Mouse (Mus musculus) adrenal gland, adult 18-20 months (tissue): ENCODE results near the gene Cyp3a57. TPM values are rescaled to one million over a fixed set of nuclear protein-coding genes. Genes with fewer than 3 reads are reported as not detected.
"Not testable (repeated sequence)": the region's sequence is repeated elsewhere in the genome, so short reads cannot be mapped to it uniquely, and the experiment has no call there.

ENCODE experiments used
- DNase-seq, 2 experiments: peaks; one replicate each; pipeline ENCODE4 v3.0.0; 2021 to 2022; ENCODE audit warnings: low spot score in 2 of 2
- long read RNA-seq, 2 experiments: library from polyadenylated mRNA; stranded (forward); transcript quantifications; one replicate each; pipeline ENCODE4 v2.0.0; 2021
- total RNA-seq, 2 experiments: library from RNA; stranded (reverse); gene quantifications; 1 replicate in 1 of 2; 2 replicates in 1 of 2; pipeline ENCODE4 v1.2.3; 2021

Gene Cyp3a57
- not detected for total RNA-seq
- long read RNA-seq, experiment 1: 0 reads
- long read RNA-seq, experiment 2: 0 reads

DNA sequence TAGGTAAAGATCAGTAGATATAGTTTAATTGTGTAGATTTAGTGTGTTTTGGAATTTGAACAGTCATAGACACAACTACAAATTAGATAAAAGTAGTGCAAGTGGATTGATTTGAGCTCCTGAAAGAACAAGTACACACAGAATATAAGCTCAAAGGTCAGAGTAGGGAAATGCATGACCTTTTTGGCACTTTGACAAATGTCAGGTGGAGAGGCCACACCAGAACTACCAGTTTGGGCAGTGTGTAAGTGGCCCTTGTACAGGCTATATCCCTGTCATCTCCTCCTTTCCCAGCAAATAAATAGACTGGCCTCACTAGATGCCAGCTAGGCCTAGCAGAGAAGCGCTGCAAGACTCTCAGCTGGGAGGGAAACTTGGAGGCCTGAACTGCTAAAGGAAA is at the start of gene Cyp3a57:
Cyp3a57 (plus strand) TSS at position 339 of the 400 bp plus-strand sequence.
- no peak for DNase-seq

DNA sequence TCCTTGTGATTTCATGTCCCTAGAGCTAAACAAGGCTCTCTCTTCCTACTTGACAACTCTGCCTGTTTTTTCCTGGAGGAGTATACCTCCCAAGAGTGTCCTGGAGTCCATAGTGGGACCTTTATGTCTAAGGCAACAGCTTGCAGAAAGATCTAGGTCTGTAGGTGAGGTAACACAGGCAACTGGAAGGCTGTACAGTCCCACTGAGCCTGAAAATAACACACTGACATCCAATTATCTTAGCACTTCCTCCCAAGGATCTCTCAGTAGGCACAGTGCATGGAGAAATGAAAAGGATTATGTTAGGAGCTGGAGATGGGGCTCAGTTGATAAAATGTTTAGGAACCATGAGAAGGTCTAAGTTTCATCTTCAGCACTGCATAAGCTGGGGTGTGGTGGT is 44.6 kb upstream of the Cyp3a57 start:
- DNase-seq: no peak

DNA sequence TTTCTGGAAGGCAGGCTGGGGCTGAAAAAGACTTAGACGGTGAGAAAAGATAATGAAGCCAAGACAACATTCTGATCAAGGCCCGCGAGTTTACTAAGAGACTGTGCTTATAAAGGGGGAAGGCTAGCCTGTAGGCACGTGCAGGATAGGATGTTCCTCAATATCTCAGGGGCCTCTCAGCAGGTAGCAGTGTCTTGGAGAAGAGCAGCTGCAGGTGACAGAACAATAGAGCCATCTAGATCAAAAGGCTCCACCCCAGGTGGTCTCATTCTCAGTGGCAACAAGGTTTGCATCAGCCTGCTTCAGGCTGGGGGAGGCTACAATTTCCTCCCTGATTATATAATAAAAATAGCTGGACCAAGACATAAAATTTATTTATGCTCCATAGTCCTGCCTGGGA is 43.3 kb upstream of the Cyp3a57 start:
- not testable (repeated sequence) for DNase-seq

DNA sequence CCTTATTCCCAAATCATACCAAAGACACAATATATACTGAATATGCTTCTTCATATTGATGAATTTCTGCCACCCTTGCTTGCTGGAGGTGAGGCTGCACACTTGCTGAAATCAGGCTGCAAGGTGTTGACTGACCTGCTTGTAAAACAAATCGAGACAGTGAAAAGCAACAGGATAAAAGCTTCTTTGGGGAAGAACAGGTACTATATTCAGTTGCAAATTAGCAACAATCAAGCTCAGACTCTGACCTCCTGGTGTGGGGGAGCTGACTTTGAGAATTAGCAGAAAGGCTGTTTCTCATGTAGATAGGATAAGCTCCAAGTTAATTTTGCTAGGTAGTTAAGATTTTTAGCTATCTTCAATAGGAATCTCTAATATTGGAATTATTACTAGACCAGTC is 42.7 kb upstream of the Cyp3a57 start:
- no peak for DNase-seq

DNA sequence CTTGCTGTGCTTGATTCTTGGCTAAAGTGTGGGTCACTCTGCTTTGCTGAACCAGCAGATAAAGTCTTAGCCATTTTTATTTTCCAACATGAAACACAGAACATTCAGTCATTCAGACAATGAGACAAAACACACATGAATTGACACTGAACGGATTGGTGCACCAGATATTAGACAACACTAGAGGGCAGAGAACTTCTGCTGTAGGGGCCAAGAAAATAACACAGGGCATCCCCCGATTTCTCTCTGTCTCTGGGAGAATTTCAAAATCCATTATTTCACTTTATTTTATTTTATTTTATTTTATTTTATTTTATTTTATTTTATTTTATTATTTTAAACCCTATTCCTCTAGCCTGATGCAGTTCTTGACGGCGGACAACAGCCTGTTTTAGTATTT is 38.1 kb upstream of the Cyp3a57 start:
- DNase-seq: not testable (repeated sequence)

DNA sequence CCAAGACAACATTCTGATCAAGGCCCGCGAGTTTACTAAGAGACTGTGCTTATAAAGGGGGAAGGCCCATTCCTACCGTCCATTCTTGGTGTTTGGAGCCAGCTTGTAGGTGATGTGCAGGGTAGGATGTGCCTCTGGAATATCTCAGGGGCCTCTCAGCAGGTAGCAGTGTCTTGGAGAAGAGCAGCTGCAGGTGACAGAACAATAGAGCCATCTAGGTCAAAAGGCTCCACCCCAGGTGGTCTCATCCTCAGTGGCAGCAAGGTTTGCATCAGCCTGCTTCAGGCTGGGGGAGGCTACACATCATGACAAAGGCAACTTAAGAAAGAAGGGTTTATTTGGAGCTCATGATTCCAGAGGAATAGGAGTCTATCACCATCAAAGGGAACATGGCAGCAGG is 37.3 kb upstream of the Cyp3a57 start:
- not testable (repeated sequence) for DNase-seq

DNA sequence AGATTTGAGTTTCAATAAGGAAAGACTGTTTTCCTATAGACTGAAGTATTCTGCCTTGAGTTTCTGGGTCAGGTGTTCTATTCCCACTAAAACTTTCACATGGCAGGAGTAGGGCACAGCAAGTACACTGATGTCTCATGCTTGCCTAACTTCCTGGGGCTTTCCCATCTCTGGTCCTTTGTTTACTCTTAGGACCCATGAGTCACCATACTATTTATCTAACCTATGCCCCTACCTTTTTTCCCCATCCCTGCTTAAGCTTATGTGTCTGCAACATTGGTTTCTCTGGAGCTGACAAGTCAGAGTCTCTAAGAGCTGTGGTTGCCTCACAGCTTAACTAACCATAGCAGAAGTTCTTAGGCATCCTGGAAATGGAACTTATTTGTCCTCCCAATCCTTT is 31.2 kb upstream of the Cyp3a57 start:
- no peak for DNase-seq

DNA sequence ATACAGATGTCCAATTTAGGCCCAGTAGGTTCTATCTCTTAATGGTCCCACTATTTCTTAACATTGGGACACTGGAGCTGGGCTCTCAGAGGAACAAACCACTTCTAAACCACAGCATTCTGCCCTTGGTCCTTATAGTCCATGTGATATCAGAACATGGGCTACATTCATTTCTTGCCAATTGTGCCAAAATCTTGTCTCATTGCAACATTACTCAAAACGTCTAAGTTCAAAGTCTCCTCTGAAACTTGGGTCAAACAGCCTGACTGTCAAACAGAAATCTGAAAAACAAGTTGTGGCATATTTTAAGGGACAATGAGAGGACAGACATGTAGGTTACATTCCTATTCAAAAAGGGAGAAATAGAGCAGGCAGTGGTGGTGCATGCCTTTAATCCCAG is 27.9 kb upstream of the Cyp3a57 start:
- DNase-seq: no peak

DNA sequence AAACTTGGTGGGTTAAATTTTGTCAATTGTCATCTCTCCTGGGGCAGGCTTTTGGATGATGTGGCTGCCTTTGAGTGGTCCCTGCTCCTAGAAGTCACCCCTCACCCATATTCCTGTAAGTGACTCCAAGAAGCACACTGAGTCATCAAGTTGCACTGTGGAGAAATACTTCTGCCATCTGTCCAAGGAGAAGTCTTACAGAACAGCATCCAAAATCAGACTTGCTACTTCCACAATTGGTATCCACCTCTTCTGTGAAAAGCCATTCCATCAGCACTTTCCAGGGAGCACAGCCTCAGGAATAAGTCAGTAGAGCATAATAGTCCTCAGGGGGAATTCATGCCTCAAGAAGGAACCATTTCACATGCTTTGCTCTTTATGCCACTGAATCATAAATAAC is 6.3 kb upstream of the Cyp3a57 start:
- DNase-seq: not testable (repeated sequence)

DNA sequence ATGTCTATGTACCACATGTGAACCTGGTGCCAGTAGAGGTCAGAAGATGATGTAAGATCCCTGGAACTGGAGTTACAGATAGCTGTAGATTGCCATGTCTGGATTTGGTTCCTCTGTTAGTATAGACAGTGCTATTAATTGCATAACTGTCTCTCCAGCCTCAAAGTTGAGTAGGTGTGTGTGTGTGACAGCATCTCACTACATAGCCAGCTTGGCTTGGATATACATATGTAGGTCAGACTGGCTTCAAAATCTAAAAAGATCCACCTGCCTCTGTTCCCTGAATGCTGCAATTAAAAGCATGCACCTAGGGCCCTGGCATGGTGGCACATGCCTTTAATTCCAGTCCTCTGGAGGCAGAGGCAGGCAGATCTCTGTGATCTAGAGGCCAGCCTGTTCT is 4.6 kb downstream of the Cyp3a57 start:
- no peak for DNase-seq

DNA sequence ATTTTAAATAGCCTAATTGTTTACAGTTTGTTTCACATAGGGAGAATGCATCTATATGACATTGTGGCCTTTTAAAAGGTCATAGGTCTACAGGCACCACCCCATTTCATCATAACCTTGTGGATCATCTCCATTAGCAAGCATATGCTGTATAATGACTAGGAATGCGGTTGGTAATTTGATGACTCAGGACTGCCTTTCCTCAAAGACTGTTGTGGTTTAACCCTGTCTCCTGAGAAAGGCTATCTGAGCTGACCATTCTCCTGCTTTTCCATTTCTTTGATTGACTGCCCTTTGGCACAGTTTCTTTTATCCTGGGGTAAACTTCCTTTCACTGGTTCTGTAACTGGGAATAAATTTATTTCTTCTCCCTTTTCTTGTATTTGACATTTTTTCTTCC is 8.0 kb downstream of the Cyp3a57 start:
- no peak for DNase-seq

DNA sequence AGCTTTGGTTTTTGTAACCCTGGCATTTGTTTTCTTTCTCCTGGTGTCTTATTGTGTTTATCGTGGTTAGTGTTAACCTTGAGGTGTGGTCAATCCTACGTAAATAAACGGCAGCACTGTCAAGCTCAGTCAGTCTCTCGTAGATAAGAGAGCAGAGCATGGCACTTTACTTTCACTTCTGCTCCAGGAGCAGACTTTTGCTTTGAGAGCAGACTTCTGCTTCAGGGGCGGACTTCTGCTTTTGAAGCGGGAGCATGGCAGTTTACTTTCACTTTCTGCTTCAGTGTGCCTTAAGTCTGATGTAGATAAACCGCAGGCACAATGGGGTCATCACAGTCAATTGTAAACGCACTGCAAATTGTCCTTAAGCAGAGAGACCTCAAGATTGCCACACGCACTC is 70.3 kb downstream of the Cyp3a57 start:
- not testable (repeated sequence) for DNase-seq

DNA sequence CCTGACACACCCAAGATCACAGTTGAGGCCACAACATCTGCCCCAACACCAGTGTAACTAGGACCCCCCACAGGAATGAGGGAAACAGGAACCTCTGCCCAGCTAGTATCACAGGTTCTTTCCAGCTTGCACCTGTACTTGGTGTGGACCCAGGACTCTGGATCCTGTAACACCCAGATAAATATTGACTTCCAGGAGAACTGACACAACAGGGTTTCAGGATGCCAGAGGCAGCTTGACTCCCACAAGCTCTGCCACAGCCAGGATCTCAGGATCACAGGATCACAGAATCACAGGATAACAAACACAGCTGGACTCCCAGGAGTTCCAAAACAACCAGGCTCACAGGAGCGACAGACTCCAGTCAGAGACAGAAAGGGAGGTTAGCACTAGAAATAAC is 77.2 kb downstream of the Cyp3a57 start:
- no peak for DNase-seq

DNA sequence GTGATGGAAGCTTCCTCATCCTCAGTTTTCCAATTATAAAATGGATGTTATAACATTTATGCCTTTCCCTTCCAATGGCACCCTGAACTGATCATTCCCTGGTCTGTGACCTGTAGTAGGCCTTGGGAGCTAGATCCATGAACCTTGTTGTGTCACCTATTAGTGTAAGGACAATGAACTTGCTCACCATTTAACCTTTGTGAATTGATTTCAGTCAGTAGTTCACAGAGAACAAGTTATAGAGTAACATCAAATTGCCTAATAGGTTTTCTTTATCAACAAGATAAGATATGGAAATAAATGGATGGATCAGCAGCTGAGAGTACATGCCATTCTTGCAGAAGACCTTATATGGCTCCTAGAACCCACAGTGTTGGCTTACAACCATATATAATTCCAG is 85.9 kb downstream of the Cyp3a57 start:
- no peak for DNase-seq

DNA sequence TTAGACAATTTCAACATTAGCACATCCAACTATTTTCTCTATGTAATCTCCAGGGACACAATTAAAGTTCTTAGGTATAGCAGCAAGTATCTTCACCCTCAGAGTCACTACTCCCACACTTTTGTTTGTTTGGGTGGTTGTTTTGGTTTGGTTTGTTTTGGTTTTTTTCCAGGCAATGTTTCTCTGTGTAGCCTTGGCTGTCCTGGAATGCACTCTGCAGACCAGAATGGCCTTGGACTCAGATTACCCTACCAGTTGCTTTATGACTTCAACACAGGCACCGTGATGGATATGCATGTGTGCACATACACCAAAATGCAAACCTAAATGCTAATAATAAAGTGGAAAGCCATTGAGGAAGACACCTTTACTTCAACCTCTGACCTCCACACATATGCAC is 88.6 kb downstream of the Cyp3a57 start:
- DNase-seq: no peak

Other genes starting within 250 kb of the Cyp3a57 start
- gene Arpc1b, start 231.1 kb upstream of the Cyp3a57 start, total RNA-seq: 100 to 1,000 TPM; 210 to 225 TPM
- gene Pdap1, start 205.0 kb upstream of the Cyp3a57 start, total RNA-seq: 10 to 100 TPM; 77.4 to 84.6 TPM
- gene Bud31, start 204.9 kb upstream of the Cyp3a57 start, total RNA-seq: 100 to 1,000 TPM; 103 to 110 TPM
- gene Ptcd1, start 178.2 kb upstream of the Cyp3a57 start, total RNA-seq: 10 to 100 TPM; 22.1 to 23.1 TPM
- gene Cpsf4, start 178.1 kb upstream of the Cyp3a57 start, total RNA-seq: 10 to 100 TPM; 19.9 to 22.5 TPM
- gene Atp5j2, start 153.2 kb upstream of the Cyp3a57 start, total RNA-seq: 100 to 1,000 TPM; 493 to 672 TPM
- gene Zkscan14, start 143.4 kb upstream of the Cyp3a57 start, total RNA-seq: 10 to 100 TPM in 1 of 2 experiments, 1 to 10 TPM in 1; 9.5 to 10.9 TPM
- gene Zkscan5, start 140.7 kb upstream of the Cyp3a57 start, total RNA-seq: 10 to 100 TPM in 1 of 2 experiments, 1 to 10 TPM in 1; 9.2 to 10.6 TPM
- 10 to 100 TPM; 46.2 to 59.3 TPM for gene Zfp655, start 113.6 kb upstream of the Cyp3a57 start, total RNA-seq
- gene Zscan25, start 64.8 kb upstream of the Cyp3a57 start, total RNA-seq: 10 to 100 TPM; 15.4 to 16.6 TPM
- gene Cyp3a16, start 124.4 kb downstream of the Cyp3a57 start, total RNA-seq: under 1 TPM in 1 of 2 experiments, not detected in 1; 0.20 TPM
- gene Cyp3a41b, start 239.5 kb downstream of the Cyp3a57 start, total RNA-seq: not detected